Comparison of ENCODE assay signal across 10 mouse cellular contexts in genomic region chr15:8716330-8716964, GRCm38 (mm10). TPM values are rescaled to one million over a fixed set of nuclear protein-coding genes. Genes with fewer than 3 reads are reported as not detected.
A peak's percentile ranks its signal among the peaks of the same experiment; 100 is the strongest.
DNase-seq lines count a peak whose midpoint lies in the region; ATAC-seq and TF ChIP-seq lines count a peak whose summit lies in the region.
"Had no signal": no experiment of that assay in that cellular context is flagged by ENCODE, and none has a peak within 500 bp of the region (broad histone marks: within the 10 kb centered on the region; RNA-seq: fewer than 3 reads in every experiment).

No protein-coding gene starts in this region.

- H3K4me1 ChIP-seq in forebrain, embryonic 15.5 days = peaks cover 21% of the 10 kb centered on the region
- peaks cover 0 to 3% of the 10 kb centered on the region in 2 experiments; a peak in 2 of 4 replicates for H3K4me1 ChIP-seq in liver, embryonic 14.5 days (replicated peaks; ENCODE audit: control insufficient read depth in 2 of 2, insufficient read depth in 2 of 2, low read length in 1 of 2)

- H3K36me3 ChIP-seq in forebrain, embryonic 15.5 days = no peaks in the 10 kb centered on the region
- H3K36me3 ChIP-seq in liver, embryonic 14.5 days (replicated peaks; ENCODE audit: control insufficient read depth, insufficient read depth, low read depth) = no peaks in the 10 kb centered on the region

- 0 out of 2 replicates have a peak, but pooled peaks have one; percentile 13 for ATAC-seq in frontal cortex, adult (ENCODE audit: low TSS enrichment)
- peak; percentile 51 for ATAC-seq in forebrain, embryonic 15.5 days (replicated peaks)
- no peak for ATAC-seq in liver, embryonic 14.5 days (ENCODE audit: insufficient read depth)

- H3K27me3 ChIP-seq in forebrain, embryonic 15.5 days = no peaks in the 10 kb centered on the region
- H3K27me3 ChIP-seq in liver, embryonic 14.5 days (ENCODE audit: control insufficient read depth, insufficient read depth, low read length) = 0 out of 2 replicates have a peak, but pooled peaks cover 3% of the 10 kb centered on the region

- H3K4me3 ChIP-seq in forebrain, embryonic 15.5 days = no peak overlapping the region
- no peak overlapping the region for H3K4me3 ChIP-seq in liver, embryonic 14.5 days (ENCODE audit: insufficient read depth in 1 of 2, low read depth in 2 of 2, low read length in 2 of 2)

- no peaks in the 10 kb centered on the region for H3K9me3 ChIP-seq in forebrain, embryonic 15.5 days
- no peaks in the 10 kb centered on the region for H3K9me3 ChIP-seq in liver, embryonic 14.5 days (ENCODE audit: control insufficient read depth, low read length)

- TF ChIP-seq CTCF in liver, embryonic 14.5 days (IDR thresholded peaks at IDR 0.05; ENCODE audit: low read depth) = no peak

- no peak for DNase-seq in frontal cortex, postnatal 25 days (ENCODE audit: low spot score in 2 of 2)
- DNase-seq in CD4-positive, CD25-positive, alpha-beta regulatory T cell, adult 2 months (ENCODE audit: low read depth, low spot score) = peak; percentile 17
- no peak for DNase-seq in liver, embryonic 14.5 days (ENCODE audit: low read depth in 3 of 3, low spot score in 3 of 3)
- DNase-seq in layer of hippocampus, postnatal 10 days (ENCODE audit: low spot score in 2 of 2) = no peak
- no peak for DNase-seq in frontal cortex, postnatal 14 days (ENCODE audit: low spot score in 2 of 2)
- DNase-seq in adrenal gland, adult (ENCODE audit: inconsistent age in 2 of 2, low spot score in 1 of 2) = no peak
- DNase-seq: cerebellum, adult 9-11 months; thymus, postnatal 14 days had no signal

- H3K27ac ChIP-seq in forebrain, embryonic 15.5 days (replicated peaks) = peak overlapping the region; percentile 14
- no peak overlapping the region for H3K27ac ChIP-seq in liver, embryonic 14.5 days

- no peak for TF ChIP-seq EP300 in liver, embryonic 14.5 days (IDR thresholded peaks at IDR 0.05; ENCODE audit: low read depth)

- WGBS in forebrain, embryonic 15.5 days = 4% methylated on average over 12 of the region's 12 CpGs
- 24% methylated on average over 12 of the region's 12 CpGs for WGBS in liver, embryonic 14.5 days (ENCODE audit: insufficient replicate concordance)

- H3K9ac ChIP-seq in forebrain, embryonic 15.5 days (replicated peaks) = no peak overlapping the region
- H3K9ac ChIP-seq in liver, embryonic 14.5 days (replicated peaks) = no peak overlapping the region

- peak overlapping the region; percentile 14 for H3K4me2 ChIP-seq in forebrain, embryonic 15.5 days (replicated peaks)
- peak overlapping the region; percentile 33 for H3K4me2 ChIP-seq in liver, embryonic 14.5 days (ENCODE audit: low read depth)

RNA-seq across cellular contexts. Expression of gene Slc1a3, which starts 5.9 kb away (rescaled TPM):
- polyA plus RNA-seq in forebrain, embryonic 15.5 days (2015; fragmentation: Nextera tagmentation; extraction: Ambion mirVana) = 116 and 123 TPM in 2 replicates
- 0.27 and 0.40 TPM in 2 replicates for polyA plus RNA-seq in liver, embryonic 14.5 days (2012; rRNA removed)
- polyA plus RNA-seq in liver, embryonic 14.5 days (2014; fragmentation: Nextera tagmentation; extraction: Ambion mirVana) = 0.39 and 0.51 TPM in 2 replicates
- total RNA-seq in layer of hippocampus, postnatal 10 days (2021) = 100 to 1,000 TPM; 439 to 459 TPM

Comparison
In these comparisons a context has a peak if more than half of its experiments do, and no peak if none do; other contexts are left out.
1. RNA of gene Slc1a3, which starts 5.9 kb away (polyA plus RNA-seq): 116 to 123 TPM in forebrain, embryonic 15.5 days; 0.27 to 0.51 TPM in liver, embryonic 14.5 days; every median in the first group is over 10 times any median in the second.